Mouse (Mus musculus): ENCODE measurements around the gene Aatk.

- no peak for TF ChIP-seq POLR2A (IDR thresholded peaks at IDR 0.05; ENCODE audit: control insufficient read depth, extremely low read depth, insufficient read depth, low read length, poor library complexity)
- no peak for TF ChIP-seq CTCF (IDR thresholded peaks at IDR 0.05; ENCODE audit: borderline replicate concordance, control insufficient read depth, extremely low read depth, insufficient read depth, low read length, poor library complexity)
Measured at GRCm38 (mm10) chr11:119988391-119988790, 58.6 kb downstream of the Aatk start.

Measured in thymus, adult 2 months (tissue).